ENCODE assay signal across 8 mouse cellular contexts in genomic region chr11:62820661-62821437, GRCm38 (mm10). TPM values are rescaled to one million over a fixed set of nuclear protein-coding genes. Genes with fewer than 3 reads are reported as not detected.
DNase-seq lines count a peak whose midpoint lies in the region; ATAC-seq lines count a peak whose summit lies in the region.

No protein-coding gene starts in this region.

- WGBS in heart, embryonic 10.5 days: 21% methylated on average over 16 of the region's 16 CpGs
- 4% methylated on average over 16 of the region's 16 CpGs for WGBS in kidney, embryonic 16.5 days

- H3K27ac ChIP-seq in heart, embryonic 10.5 days: peak overlapping the region; percentile 70
- peak overlapping the region; percentile 88 for H3K27ac ChIP-seq in kidney, embryonic 16.5 days (ENCODE audit: low read length)

- peak; percentile 29 for DNase-seq in urinary bladder, postnatal 14 days (ENCODE audit: low spot score)
- DNase-seq in urinary bladder, postnatal 10 days (ENCODE audit: low spot score): no peak
- DNase-seq in embryo, embryonic 10 days (ENCODE audit: low spot score): peak; percentile 33
- DNase-seq in heart, embryonic 10.5 days (ENCODE audit: low spot score): no peak
- DNase-seq in lung, postnatal 4 days: peak; percentile 45 to 49
- DNase-seq in spleen, postnatal 10 days (ENCODE audit: low spot score in 2 of 2): peak; percentile 33 to 37
- no peak for DNase-seq in left cerebral cortex, postnatal 36 days (ENCODE audit: low spot score in 2 of 2)

- peak; percentile 64 for ATAC-seq in kidney, embryonic 16.5 days (ENCODE audit: low FRiP score, low TSS enrichment)

- peaks cover 5% of the 10 kb centered on the region; the same call in 1 of the 2 replicates for H3K27me3 ChIP-seq in heart, embryonic 10.5 days (ENCODE audit: insufficient read depth, poor library complexity, severe bottlenecking)
- no peaks in the 10 kb centered on the region for H3K27me3 ChIP-seq in kidney, embryonic 16.5 days (ENCODE audit: insufficient read depth, low read length)

- peak overlapping the region; percentile 54 for H3K4me3 ChIP-seq in heart, embryonic 10.5 days
- H3K4me3 ChIP-seq in kidney, embryonic 16.5 days (ENCODE audit: low read length): peak overlapping the region; percentile 58

- H3K4me1 ChIP-seq in heart, embryonic 10.5 days: peaks cover 23% of the 10 kb centered on the region
- peaks cover 44% of the 10 kb centered on the region for H3K4me1 ChIP-seq in kidney, embryonic 16.5 days (ENCODE audit: insufficient read depth, low read length)

- peak overlapping the region; percentile 84 for H3K4me2 ChIP-seq in kidney, embryonic 16.5 days (replicated peaks; ENCODE audit: low read depth, low read length)

- intact Hi-C loops in left cerebral cortex, postnatal 36 days (cut with DNase I): no loop called here

- no peaks in the 10 kb centered on the region for H3K9me3 ChIP-seq in heart, embryonic 10.5 days
- no peaks in the 10 kb centered on the region for H3K9me3 ChIP-seq in kidney, embryonic 16.5 days (ENCODE audit: low read length)

- H3K9ac ChIP-seq in kidney, embryonic 16.5 days (replicated peaks; ENCODE audit: low read length): peak overlapping the region; percentile 69

- H3K36me3 ChIP-seq in heart, embryonic 10.5 days: no peaks in the 10 kb centered on the region
- no peaks in the 10 kb centered on the region for H3K36me3 ChIP-seq in kidney, embryonic 16.5 days (ENCODE audit: insufficient read depth, low read length)

RNA-seq across cellular contexts. Expression of gene Trim16, which starts 0.8 kb away (rescaled TPM):
- 3.7 and 4.9 TPM in 2 replicates for polyA plus RNA-seq in heart, embryonic 10.5 days (2016; fragmentation: Nextera tagmentation; extraction: Ambion mirVana)
- 18.1 TPM in 2 replicates for polyA plus RNA-seq in kidney, embryonic 16.5 days (2015; fragmentation: Nextera tagmentation; extraction: Ambion mirVana)
- 1 to 10 TPM; 2.3 to 2.4 TPM for total RNA-seq in left cerebral cortex, postnatal 36 days (2021)

RNA-seq across cellular contexts. Expression of gene Fbxw10, which starts 26.0 kb away (rescaled TPM):
- polyA plus RNA-seq in heart, embryonic 10.5 days (2016; fragmentation: Nextera tagmentation; extraction: Ambion mirVana): 0.34 TPM in 1 of 2 replicates, not detected in the other
- 0.51 and 0.87 TPM in 2 replicates for polyA plus RNA-seq in kidney, embryonic 16.5 days (2015; fragmentation: Nextera tagmentation; extraction: Ambion mirVana)
- under 1 TPM; 0.39 to 0.74 TPM for total RNA-seq in left cerebral cortex, postnatal 36 days (2021)

RNA-seq across cellular contexts. Expression of gene Zfp286, which starts 31.6 kb away (rescaled TPM):
- 10.8 and 14.9 TPM in 2 replicates for polyA plus RNA-seq in heart, embryonic 10.5 days (2016; fragmentation: Nextera tagmentation; extraction: Ambion mirVana)
- 18.5 and 21.9 TPM in 2 replicates for polyA plus RNA-seq in kidney, embryonic 16.5 days (2015; fragmentation: Nextera tagmentation; extraction: Ambion mirVana)
- total RNA-seq in left cerebral cortex, postnatal 36 days (2021): 10 to 100 TPM; 19.8 to 27.2 TPM

RNA-seq across cellular contexts. Expression of gene Tvp23b, which starts 58.4 kb away (rescaled TPM):
- polyA plus RNA-seq in heart, embryonic 10.5 days (2016; fragmentation: Nextera tagmentation; extraction: Ambion mirVana): 55.6 and 61.8 TPM in 2 replicates
- polyA plus RNA-seq in kidney, embryonic 16.5 days (2015; fragmentation: Nextera tagmentation; extraction: Ambion mirVana): 79.0 and 83.6 TPM in 2 replicates
- total RNA-seq in left cerebral cortex, postnatal 36 days (2021): 10 to 100 TPM; 29.4 to 29.6 TPM

Comparison
In these comparisons a context has a peak if more than half of its experiments do, and no peak if none do; other contexts are left out.
1. DNase-seq: peak in urinary bladder, postnatal 14 days (single experiment), embryo, embryonic 10 days (single experiment), lung, postnatal 4 days (2 of 2) and spleen, postnatal 10 days (2 of 2); none in urinary bladder, postnatal 10 days (single experiment), heart, embryonic 10.5 days (single experiment) and left cerebral cortex, postnatal 36 days (0 of 2).